Mouse (Mus musculus) spleen, adult 2 months (tissue): ENCODE results near the gene Nars2. TPM values are rescaled to one million over a fixed set of nuclear protein-coding genes. Genes with fewer than 3 reads are reported as not detected.

Experiments used
- DNase-seq, 2 experiments: peaks; one replicate each; pipeline versions ENCODE4 v3.0.0 to v3.0.0-alpha.2; 2012 to 2021; ENCODE audit warnings: low spot score in 2 of 2, low read depth in 1 of 2
- H3K27ac ChIP-seq: fragments of 200-500 bp; 2 replicates; pipeline ENCODE4 v1.5.1; 2012; ENCODE audit warnings: low read length, inconsistent platforms; ENCODE audit not compliant: insufficient read depth
- H3K27me3 ChIP-seq: fragments of 200-500 bp; 2 replicates; pipeline ENCODE4 v1.6.1; 2012; ENCODE audit warnings: mild to moderate bottlenecking, moderate library complexity, low read length, inconsistent platforms; ENCODE audit not compliant: control insufficient read depth, insufficient read depth
- H3K36me3 ChIP-seq: fragments of 200-500 bp; 2 replicates; pipeline ENCODE4 v1.6.1; 2012; ENCODE audit warnings: mild to moderate bottlenecking, low read length, inconsistent platforms; ENCODE audit not compliant: control insufficient read depth, insufficient read depth
- H3K4me1 ChIP-seq: fragments of 200-500 bp; 2 replicates; pipeline ENCODE4 v1.6.1; 2011; ENCODE audit warnings: inconsistent platforms; ENCODE audit not compliant: control insufficient read depth, insufficient read depth, insufficient read length
- H3K4me3 ChIP-seq: fragments of 200-500 bp; 2 replicates; pipeline ENCODE4 v1.5.1; 2011; ENCODE audit warnings: mild to moderate bottlenecking, inconsistent platforms; ENCODE audit not compliant: insufficient read depth, insufficient read length; ENCODE audit errors: extremely low read depth
- CTCF ChIP-seq: fragments of 200-500 bp; IDR thresholded peaks from 2 replicates; pipeline ENCODE4 v1.5.1; 2011; ENCODE audit warnings: mild to moderate bottlenecking, inconsistent platforms; ENCODE audit not compliant: insufficient read depth, insufficient read length, insufficient replicate concordance; ENCODE audit errors: extremely low read depth
- POLR2A ChIP-seq: fragments of 200-500 bp; IDR thresholded peaks from 2 replicates; pipeline ENCODE4 v1.6.1; 2011; ENCODE audit warnings: low read depth, low read length, inconsistent platforms
- WGBS: fragments of 180-500 bp; shearing (Covaris S2); methylation state at CpG from one replicate; pipeline ENCODE4 v1.1.7; 2018; 5-methylcytosine and 5-hydroxymethylcytosine counted together
- polyA plus RNA-seq: library from polyadenylated mRNA; depleted of rRNA; stranded (reverse); fragments of >200 nt; gene quantifications from 2 replicates; pipeline ENCODE4 v1.2.3, GENCODE M21; 2012

The Nars2 gene
- polyA plus RNA-seq, 1 experiment = 1.6 TPM

DNA sequence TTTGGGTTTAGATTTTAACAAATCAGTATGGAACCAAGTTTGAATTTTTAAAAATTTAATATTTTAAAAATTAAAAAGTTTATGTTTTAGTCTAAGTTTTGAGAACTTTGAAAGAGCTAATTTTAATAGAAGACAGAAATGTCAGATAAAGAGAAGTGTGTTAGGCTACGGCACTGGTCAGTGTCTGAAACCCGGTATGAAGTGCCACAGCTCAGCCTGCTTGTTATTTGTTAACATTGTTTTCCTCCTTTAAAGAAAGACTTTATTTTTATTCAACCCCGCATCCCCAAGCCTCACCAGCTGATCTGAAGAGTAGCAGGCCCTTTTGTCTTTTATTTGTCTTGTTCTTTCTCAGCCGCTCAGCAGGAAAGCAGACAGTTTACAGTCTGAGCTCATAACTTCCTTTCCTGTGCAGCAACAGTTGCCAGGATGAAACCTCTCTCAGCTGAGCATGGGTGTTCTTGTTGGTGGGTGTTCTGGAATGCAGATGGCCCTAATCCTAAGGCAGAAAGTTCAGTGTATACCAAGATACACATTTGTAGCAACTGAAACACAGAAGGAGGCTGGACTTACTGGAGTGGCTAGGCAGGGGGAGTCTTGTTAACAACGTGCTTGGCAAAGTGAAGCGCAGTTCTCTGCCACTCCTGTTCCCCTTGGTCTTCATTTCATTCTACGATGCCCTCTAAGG lies 32.5 kb downstream of the Nars2 start:
- H3K36me3 ChIP-seq = peaks cover 1% of the 10 kb centered on the region; the same call in 1 of the 2 replicates
- TF ChIP-seq POLR2A (no peak), CTCF (no peak)
- H3K27me3 ChIP-seq = no peaks in the 10 kb centered on the region
- H3K27ac ChIP-seq = no peak overlapping the region
- no peak overlapping the region for H3K4me3 ChIP-seq
- DNase-seq = no peak
- WGBS = 79% methylated on average over 7 of the region's 7 CpGs
- H3K4me1 ChIP-seq = no peaks in the 10 kb centered on the region

DNA sequence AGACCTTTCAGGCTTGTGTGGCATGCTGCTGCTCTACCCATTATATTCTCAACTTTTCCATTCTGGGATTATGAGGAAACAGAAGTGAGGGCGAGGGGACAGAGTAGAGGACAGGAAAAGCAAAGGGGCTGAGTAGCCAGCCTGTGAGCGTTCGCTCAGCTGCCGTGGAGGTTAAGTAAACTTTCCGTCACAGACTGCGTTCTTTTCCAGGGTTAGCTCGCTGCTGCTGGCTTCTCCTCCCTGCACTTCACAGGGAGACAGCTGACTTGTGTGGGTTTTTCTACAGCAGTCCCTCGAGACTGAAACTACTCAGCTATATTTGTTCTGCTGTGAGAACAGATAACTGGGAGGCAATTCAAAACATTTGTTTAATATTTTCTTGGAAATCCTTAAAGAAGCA lies 34.5 kb downstream of the Nars2 start:
- Histone ChIP-seq H3K27ac (no peak overlapping the region), H3K4me1 (no peaks in the 10 kb centered on the region), H3K4me3 (no peak overlapping the region), H3K27me3 (no peaks in the 10 kb centered on the region), H3K36me3 (peaks cover 1% of the 10 kb centered on the region; the same call in 1 of the 2 replicates)
- DNase-seq = no peak
- WGBS = 40% methylated on average over 8 of the region's 8 CpGs
- TF ChIP-seq POLR2A (no peak), CTCF (no peak)

DNA sequence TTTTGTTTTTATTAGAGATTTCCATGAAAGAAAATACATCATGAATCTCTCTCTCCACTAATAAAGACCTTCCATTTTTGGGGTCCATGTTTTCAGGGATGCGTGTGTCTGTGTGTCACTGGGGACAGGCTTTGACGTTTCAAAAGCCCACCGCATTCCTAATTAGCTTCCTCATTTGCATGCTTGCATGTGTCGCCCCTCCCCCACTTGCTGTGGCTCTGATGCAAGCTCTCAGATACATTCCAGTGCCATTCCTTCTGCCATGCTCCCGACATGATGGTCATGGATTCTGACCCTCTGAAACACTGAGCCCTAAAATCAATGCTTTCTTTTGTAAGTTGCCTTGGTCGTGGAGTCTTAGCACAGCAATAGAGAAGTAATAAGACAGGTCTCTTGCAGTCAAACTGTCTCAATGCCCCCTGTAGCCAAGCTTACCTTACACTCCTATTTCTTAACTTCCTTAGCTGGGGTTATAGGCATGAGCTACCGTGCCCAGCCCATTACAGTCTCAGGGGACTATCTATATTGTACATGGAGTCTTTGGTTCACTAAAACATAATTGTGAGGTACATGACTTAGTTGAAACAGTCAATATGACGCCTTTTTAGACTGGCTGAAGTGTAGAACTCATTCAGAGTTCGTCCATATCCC lies 35.6 kb downstream of the Nars2 start:
- Histone ChIP-seq H3K27me3 (no peaks in the 10 kb centered on the region), H3K36me3 (no peaks in the 10 kb centered on the region; the same call in 1 of the 2 replicates), H3K4me3 (no peak overlapping the region), H3K27ac (no peak overlapping the region), H3K4me1 (no peaks in the 10 kb centered on the region)
- no peak for DNase-seq
- TF ChIP-seq CTCF (no peak), POLR2A (no peak)
- WGBS = 78% methylated on average over 9 of the region's 9 CpGs

- DNase-seq = no peak
- no peak for TF ChIP-seq POLR2A
- no peak for TF ChIP-seq CTCF
- H3K27ac ChIP-seq = no peak overlapping the region
- H3K4me3 ChIP-seq = no peak overlapping the region
- H3K36me3 ChIP-seq = no peaks in the 10 kb centered on the region; the same call in 1 of the 2 replicates
- 88% methylated on average over 4 of the region's 4 CpGs for WGBS
- H3K4me1 ChIP-seq = no peaks in the 10 kb centered on the region
- H3K27me3 ChIP-seq = no peaks in the 10 kb centered on the region
These were observed 36.4 kb downstream of the Nars2 start for GRCm38 (mm10) chr7:96987676-96988075.

DNA sequence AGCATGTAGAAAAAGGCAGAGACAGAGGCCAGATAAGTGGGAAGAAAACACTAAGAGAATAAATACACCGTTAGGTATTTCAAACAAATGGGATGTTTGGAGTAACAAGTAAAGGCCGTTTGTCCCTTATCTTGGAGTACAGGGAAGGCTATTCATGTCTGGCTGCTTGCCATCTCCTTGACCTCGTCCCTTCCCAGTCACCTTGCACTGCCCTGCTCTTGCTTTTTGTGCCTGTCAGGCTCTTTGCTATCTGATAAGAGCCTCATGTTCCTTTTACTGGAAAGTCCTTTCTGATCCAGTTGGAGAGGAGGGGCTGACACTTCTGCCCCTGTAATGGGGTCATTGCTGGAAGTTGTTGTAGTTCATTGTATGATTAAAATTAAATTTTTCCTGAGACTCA lies 61.7 kb downstream of the Nars2 start:
- H3K27ac ChIP-seq = no peak overlapping the region
- H3K4me1 ChIP-seq = no peaks in the 10 kb centered on the region
- TF ChIP-seq CTCF (no peak), POLR2A (no peak)
- H3K36me3 ChIP-seq = no peaks in the 10 kb centered on the region; the same call in 1 of the 2 replicates
- DNase-seq = no peak
- whole genome bisulfite sequencing = 76% methylated on average over 3 of the region's 3 CpGs
- H3K27me3 ChIP-seq = no peaks in the 10 kb centered on the region
- H3K4me3 ChIP-seq = no peak overlapping the region

GRCm38 (mm10) chr7:97018005-97018404 lies 66.7 kb downstream of the Nars2 start:
- no peak overlapping the region for H3K27ac ChIP-seq

GRCm38 (mm10) chr7:97018418-97018817 lies 67.1 kb downstream of the Nars2 start:
- 84% methylated on average over 3 of the region's 3 CpGs for WGBS
- Histone ChIP-seq H3K27ac (no peak overlapping the region), H3K4me1 (no peaks in the 10 kb centered on the region), H3K36me3 (no peaks in the 10 kb centered on the region; the same call in 1 of the 2 replicates), H3K27me3 (no peaks in the 10 kb centered on the region), H3K4me3 (no peak overlapping the region)
- TF ChIP-seq POLR2A = no peak
- DNase-seq = no peak

More at GRCm38 (mm10) chr7:97018005-97018404, 66.7 kb downstream of the Nars2 start:
- Histone ChIP-seq H3K36me3 (no peaks in the 10 kb centered on the region; the same call in 1 of the 2 replicates), H3K27me3 (no peaks in the 10 kb centered on the region), H3K4me1 (no peaks in the 10 kb centered on the region), H3K4me3 (no peak overlapping the region)
- 30% methylated on average over 4 of the region's 4 CpGs for WGBS
- DNase-seq = no peak
- TF ChIP-seq CTCF = no peak
- no peak for TF ChIP-seq POLR2A
